Mouse (Mus musculus): ENCODE data around the gene Syce3.

DNA sequence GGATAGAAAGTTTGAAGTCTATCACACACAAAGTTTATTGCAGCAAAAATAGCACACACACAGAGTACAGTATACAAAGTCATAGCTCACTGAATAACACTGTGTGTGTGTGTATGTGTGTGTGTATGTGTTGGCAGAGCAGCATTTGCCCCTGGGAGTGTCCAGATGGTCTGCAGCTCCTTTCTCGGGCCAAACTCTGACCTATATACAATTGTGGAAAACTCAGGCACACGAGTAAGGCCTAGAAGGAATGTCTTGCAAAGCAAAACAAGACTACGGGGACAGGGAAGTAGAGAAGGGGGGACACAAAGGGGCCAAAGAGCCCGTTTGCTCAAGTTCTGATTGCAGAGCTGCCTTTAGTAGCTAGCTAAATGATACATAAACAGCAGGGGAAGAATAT lies 22.6 kb upstream of the Syce3 start:
- TF ChIP-seq ZC3H11A (IDR thresholded peaks at IDR 0.05; ENCODE audit: borderline replicate concordance, low read depth, low read length) (no peak), HCFC1 (IDR thresholded peaks at IDR 0.05; ENCODE audit: borderline replicate concordance, insufficient read depth, low read length) (no peak), MAFK (IDR thresholded peaks at IDR 0.05; ENCODE audit: insufficient read depth, low read depth, low read length) (no peak), CHD2 (IDR thresholded peaks at IDR 0.05; ENCODE audit: low read depth, low read length) (no peak), ZNF384 (IDR thresholded peaks at IDR 0.05; ENCODE audit: low read depth, low read length) (no peak)

Data from ES-E14 (cell line).